Mouse (Mus musculus) skeletal muscle tissue, postnatal 0 days (tissue): ENCODE measurements around the gene Vmn1r31. TPM values are rescaled to one million over a fixed set of nuclear protein-coding genes. Genes with fewer than 3 reads are reported as not detected.

ENCODE experiments used
- polyA plus RNA-seq: library from polyadenylated mRNA; unstranded; fragments of >200 nt; fragmentation: Nextera tagmentation; extraction: Ambion mirVana; gene quantifications from 2 replicates; pipeline ENCODE4 v1.2.1, GENCODE M21; 2015

Vmn1r31 gene
- not detected in 2 replicates for polyA plus RNA-seq

DNA sequence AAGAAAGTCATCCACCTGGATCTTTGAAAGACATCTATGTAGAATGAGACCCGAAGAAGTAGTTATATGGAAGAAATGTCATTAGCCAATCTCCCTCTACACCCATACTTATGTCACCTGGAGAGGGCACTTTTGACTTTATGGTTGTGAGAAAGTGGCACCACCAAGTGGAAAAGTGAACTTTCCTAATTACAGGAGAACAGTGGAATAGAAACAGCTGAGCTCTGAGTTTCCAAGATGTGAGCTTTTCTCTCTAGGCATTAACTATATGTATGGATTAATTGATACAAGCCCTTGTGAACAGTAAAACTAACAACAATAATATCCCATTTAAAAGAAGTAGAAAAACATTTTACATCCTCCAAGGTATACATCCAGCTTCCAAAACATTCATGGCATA is at the start of gene Vmn1r31:
TSS of gene Vmn1r31 (minus strand) at position 101 of the 400 bp plus-strand sequence.

DNA sequence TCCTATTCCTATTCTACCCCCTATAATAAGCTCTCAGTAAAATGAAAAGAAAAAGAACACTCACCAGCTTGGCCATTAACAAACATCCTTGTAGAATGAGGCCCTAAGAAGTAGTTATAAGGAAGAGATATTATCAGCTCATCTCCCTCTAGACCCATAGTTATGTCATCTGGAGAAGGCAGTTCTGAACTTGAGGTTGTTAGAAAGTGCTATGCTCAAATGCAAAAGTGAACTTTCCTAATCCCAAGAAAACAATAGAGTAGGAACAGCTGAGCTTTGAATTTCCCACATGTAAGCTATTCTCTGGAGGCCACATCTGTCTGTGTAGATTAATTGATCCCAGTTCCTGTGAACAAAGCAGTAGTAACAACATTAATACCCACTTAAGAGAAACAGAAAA is 31.8 kb downstream of the Vmn1r31 start, which contains the start of gene Vmn1r30:
TSS of gene Vmn1r30 (minus strand) at position 101 of the 400 bp plus-strand sequence.

Other genes with a start within 250 kb of the Vmn1r31 start
- not detected in 2 replicates for gene Vmn1r28, start 213.3 kb downstream of the Vmn1r31 start, polyA plus RNA-seq
- gene Vmn1r29, start 173.8 kb downstream of the Vmn1r31 start, polyA plus RNA-seq: not detected in 2 replicates
- not detected in 2 replicates for gene Vmn1r30, start 31.9 kb downstream of the Vmn1r31 start, polyA plus RNA-seq
- 24.4 and 25.8 TPM in 2 replicates for gene Abcg2, start 109.2 kb upstream of the Vmn1r31 start, polyA plus RNA-seq